Mouse (Mus musculus) forebrain, postnatal 0 days (tissue): ENCODE data around the gene Acp2. TPM values are rescaled to one million over a fixed set of nuclear protein-coding genes. Genes with fewer than 3 reads are reported as not detected.

Experiments used
- ATAC-seq: fragments of 200-750 bp; cut with Nextera tagmentation; 2 replicates; pipeline ENCODE4 v1.8.0; 2017; ENCODE audit warnings: mild to moderate bottlenecking, moderate library complexity
- DNase-seq: peaks from one replicate; pipeline ENCODE4 v3.0.0-alpha.2; 2015
- H3K27ac ChIP-seq: fragments of 300-500 bp; sonication (generic); 2 replicates; pipeline ENCODE4 v1.5.1; 2014; ENCODE audit warnings: low read depth, mild to moderate bottlenecking, antibody characterized with exemption, low read length, moderate library complexity, mixed read lengths
- H3K27me3 ChIP-seq: fragments of 300-500 bp; sonication (generic); 2 replicates; pipeline ENCODE4 v1.6.1; 2014; ENCODE audit warnings: mild to moderate bottlenecking, low read length, mixed read lengths; ENCODE audit not compliant: insufficient read depth
- H3K36me3 ChIP-seq: fragments of 300-500 bp; sonication (generic); 2 replicates; pipeline ENCODE4 v1.6.1; 2014; ENCODE audit warnings: mild to moderate bottlenecking, moderate library complexity; ENCODE audit not compliant: insufficient read depth
- H3K4me1 ChIP-seq: fragments of 300-500 bp; sonication (generic); 2 replicates; pipeline ENCODE4 v1.6.1; 2014; ENCODE audit warnings: antibody characterized with exemption; ENCODE audit not compliant: insufficient read depth
- H3K4me2 ChIP-seq: fragments of 300-500 bp; sonication (generic); 2 replicates; pipeline ENCODE4 v1.6.1; 2014; ENCODE audit warnings: low read depth, mild to moderate bottlenecking, moderate library complexity
- H3K4me3 ChIP-seq: fragments of 300-500 bp; sonication (generic); 2 replicates; pipeline ENCODE4 v1.5.1; 2014; ENCODE audit warnings: low read depth, low read length, mixed read lengths
- H3K9ac ChIP-seq: fragments of 300-500 bp; sonication (generic); 2 replicates; pipeline ENCODE4 v1.6.1; 2014; ENCODE audit warnings: mild to moderate bottlenecking
- H3K9me3 ChIP-seq: fragments of 300-500 bp; sonication (generic); 2 replicates; pipeline ENCODE4 v1.6.1; 2016; ENCODE audit warnings: low read length
- CTCF ChIP-seq: sonication (generic); IDR thresholded peaks from 2 replicates; pipeline ENCODE4 v1.5.1; 2016; ENCODE audit warnings: antibody characterized with exemption, control low read depth, low read depth
- WGBS: fragments of 180-500 bp; shearing (Covaris S2); extraction: QIAGEN DNeasy Blood & Tissue Kit; methylation state at CpG from one replicate; pipeline ENCODE4 v1.1.7; 2014; 5-methylcytosine and 5-hydroxymethylcytosine counted together
- polyA plus RNA-seq: library from polyadenylated mRNA; unstranded; fragments of >200 nt; fragmentation: Nextera tagmentation; extraction: Ambion mirVana; gene quantifications from 2 replicates; pipeline ENCODE4 v1.2.1, GENCODE M21; 2015
- total RNA-seq: library from RNA; depleted of rRNA; stranded (reverse); fragments of >200 nt; gene quantifications from 2 replicates; pipeline ENCODE4 v1.2.3, GENCODE M21; 2014

Acp2 gene
- total and polyA plus RNA-seq, 2 experiments from 2014 or later, result 32.2 to 39.4 TPM

DNA sequence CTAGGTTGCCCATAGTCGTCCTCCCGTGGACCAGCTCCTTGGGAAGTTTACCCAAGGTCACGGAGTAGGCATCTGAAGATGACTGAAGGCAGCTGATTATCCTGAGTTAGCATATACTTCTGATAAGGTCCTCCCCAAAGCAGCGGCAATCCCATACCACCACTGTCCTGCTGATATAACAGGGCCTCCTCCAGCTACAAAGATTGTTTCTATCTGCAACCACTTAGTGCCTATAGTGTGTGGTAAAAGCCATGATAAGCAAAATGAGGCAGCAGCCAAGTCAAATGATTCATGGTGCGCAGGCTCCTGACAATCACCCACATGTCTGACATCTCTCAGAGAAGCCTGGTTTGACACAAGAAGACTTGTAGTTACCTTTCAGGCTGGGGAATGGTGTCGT, 37.7 kb upstream of the Acp2 start:
- no peak for TF ChIP-seq CTCF
- 92% methylated on average over 6 of the region's 6 CpGs for WGBS
- H3K36me3 ChIP-seq, result peaks cover 91% of the 10 kb centered on the region

GRCm38 (mm10) chr2:91167629-91168028, 35.1 kb upstream of the Acp2 start:
- ATAC-seq (no peak), DNase-seq (no peak)
- H3K27me3 ChIP-seq, result no peaks in the 10 kb centered on the region
- peaks cover 90% of the 10 kb centered on the region for H3K36me3 ChIP-seq
- TF ChIP-seq CTCF, result no peak
- no peak overlapping the region for H3K9ac ChIP-seq
- H3K4me2 ChIP-seq, result no peak overlapping the region
- no peak overlapping the region for H3K4me3 ChIP-seq
- H3K27ac ChIP-seq, result no peak overlapping the region
- no peaks in the 10 kb centered on the region for H3K9me3 ChIP-seq
- 76% methylated on average over 4 of the region's 4 CpGs for WGBS
- H3K4me1 ChIP-seq, result no peaks in the 10 kb centered on the region

More for the DNA sequence above, 37.7 kb upstream of the Acp2 start:
- no peak overlapping the region for H3K9ac ChIP-seq
- H3K9me3 ChIP-seq, result no peaks in the 10 kb centered on the region
- H3K4me2 ChIP-seq, result no peak overlapping the region
- ATAC-seq (no peak), DNase-seq (no peak)
- no peak overlapping the region for H3K4me3 ChIP-seq
- H3K27ac ChIP-seq, result no peak overlapping the region
- no peaks in the 10 kb centered on the region for H3K4me1 ChIP-seq
- no peaks in the 10 kb centered on the region for H3K27me3 ChIP-seq

GRCm38 (mm10) chr2:91169587-91170322, 32.9 kb upstream of the Acp2 start:
- no peak for TF ChIP-seq CTCF
- Histone ChIP-seq H3K4me1 (no peaks in the 10 kb centered on the region), H3K27ac (no peak overlapping the region), H3K9ac (no peak overlapping the region), H3K4me2 (no peak overlapping the region), H3K9me3 (no peaks in the 10 kb centered on the region), H3K36me3 (peaks cover 86% of the 10 kb centered on the region), H3K4me3 (no peak overlapping the region), H3K27me3 (no peaks in the 10 kb centered on the region)
- no peak for DNase-seq
- 86% methylated on average over 25 of the region's 25 CpGs for WGBS
- no peak for ATAC-seq

DNA sequence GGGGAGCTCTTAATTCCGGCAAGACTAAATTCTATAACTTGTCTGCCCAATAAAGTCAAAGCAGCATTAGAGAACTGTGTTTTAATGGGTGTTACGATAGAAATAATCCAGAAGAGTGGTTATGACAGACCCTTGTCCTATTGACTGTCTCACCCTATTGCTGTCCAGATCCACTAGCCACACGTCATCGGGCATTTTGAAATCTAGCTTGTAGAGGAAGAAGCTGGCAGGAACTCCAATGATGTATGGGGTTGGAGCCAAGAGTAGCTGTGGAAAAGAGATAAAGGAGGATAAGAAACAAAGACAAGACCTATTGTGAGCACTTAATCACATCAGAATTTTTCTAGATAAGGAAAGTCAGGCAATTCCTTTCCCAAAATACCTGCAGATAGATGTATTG, 27.2 kb upstream of the Acp2 start:
- Histone ChIP-seq H3K4me1 (no peaks in the 10 kb centered on the region; the same call in 1 of the 2 replicates), H3K4me2 (no peak overlapping the region), H3K9me3 (no peaks in the 10 kb centered on the region), H3K27me3 (no peaks in the 10 kb centered on the region), H3K4me3 (no peak overlapping the region), H3K9ac (no peak overlapping the region), H3K36me3 (peaks cover 68% of the 10 kb centered on the region), H3K27ac (no peak overlapping the region)
- DNase-seq (no peak), ATAC-seq (no peak)
- 84% methylated on average over 4 of the region's 4 CpGs for WGBS
- no peak for TF ChIP-seq CTCF

- Histone ChIP-seq H3K9ac (no peak overlapping the region), H3K27me3 (no peaks in the 10 kb centered on the region), H3K4me3 (no peak overlapping the region), H3K27ac (no peak overlapping the region), H3K9me3 (no peaks in the 10 kb centered on the region), H3K4me2 (no peak overlapping the region), H3K36me3 (peaks cover 63% of the 10 kb centered on the region), H3K4me1 (peaks cover 7% of the 10 kb centered on the region)
- WGBS, result 77% methylated on average over 6 of the region's 6 CpGs
- no peak for ATAC-seq
- DNase-seq, result no peak
- TF ChIP-seq CTCF, result no peak
Measured at GRCm38 (mm10) chr2:91176234-91176633, 26.5 kb upstream of the Acp2 start.

GRCm38 (mm10) chr2:91179825-91180224, 22.9 kb upstream of the Acp2 start:
- 45% methylated on average over 4 of the region's 4 CpGs for WGBS
- H3K27me3 ChIP-seq, result no peaks in the 10 kb centered on the region

DNA sequence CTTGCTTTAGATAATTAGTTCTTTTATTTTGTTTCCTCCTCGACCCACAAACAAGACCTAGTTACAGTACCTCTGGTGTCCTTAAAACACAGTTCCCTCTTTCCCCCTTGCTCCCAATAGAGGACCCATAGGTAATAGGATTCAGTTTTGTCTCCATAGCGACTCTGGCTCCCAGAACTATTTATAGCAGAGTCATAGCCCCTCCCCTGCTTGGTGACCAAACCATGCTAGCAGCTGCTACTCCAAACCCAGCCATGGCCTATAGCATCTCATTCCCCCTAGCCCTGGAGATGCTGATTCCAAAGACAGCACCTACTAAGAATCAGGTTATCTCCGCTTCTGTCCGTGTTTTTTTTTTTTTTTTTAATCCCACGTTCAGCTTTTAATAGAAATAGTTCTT, 22.0 kb upstream of the Acp2 start:
- Histone ChIP-seq H3K9me3 (no peaks in the 10 kb centered on the region), H3K27ac (no peak overlapping the region), H3K4me1 (peaks cover 13% of the 10 kb centered on the region), H3K4me3 (0 out of 2 replicates have a peak overlapping the region, but pooled peaks have one; percentile 91), H3K4me2 (peak overlapping the region; percentile 88), H3K36me3 (peaks cover 29% of the 10 kb centered on the region), H3K27me3 (no peaks in the 10 kb centered on the region), H3K9ac (no peak overlapping the region)
- ATAC-seq (no peak), DNase-seq (no peak)
- no peak for TF ChIP-seq CTCF
- 62% methylated on average over 5 of the region's 5 CpGs for WGBS

More at GRCm38 (mm10) chr2:91179825-91180224, 22.9 kb upstream of the Acp2 start:
- Histone ChIP-seq H3K27ac (no peak overlapping the region), H3K4me3 (no peak overlapping the region), H3K36me3 (peaks cover 35% of the 10 kb centered on the region), H3K4me1 (peaks cover 13% of the 10 kb centered on the region), H3K4me2 (no peak overlapping the region), H3K9me3 (no peaks in the 10 kb centered on the region), H3K9ac (no peak overlapping the region)
- DNase-seq (no peak), ATAC-seq (no peak)
- TF ChIP-seq CTCF, result no peak
